Mouse (Mus musculus): ENCODE measurements at regions not wholly inside any gene's neighbourhood (a gene's known extent, or its start where the extent isn't known, plus 50 kb on each side); places are given as distances from the start of the nearest gene placed in this dataset.

- Histone ChIP-seq H3K36me3 (ENCODE audit: control insufficient read depth, insufficient read depth) (no peaks in the 10 kb centered on the region), H3K4me3 (ENCODE audit: insufficient read depth, poor library complexity, severe bottlenecking) (no peak overlapping the region), H3ac (ENCODE audit: control insufficient read depth, insufficient read length, low read depth) (no peak overlapping the region), H3K79me3 (ENCODE audit: low read depth) (no peaks in the 10 kb centered on the region), H3K27me3 (ENCODE audit: control insufficient read depth, insufficient read depth, insufficient read length) (no peaks in the 10 kb centered on the region), H3K79me2 (ENCODE audit: control insufficient read depth, insufficient read depth) (no peaks in the 10 kb centered on the region)
- TF ChIP-seq MAX (IDR thresholded peaks at IDR 0.05) = no peak
- TF ChIP-seq MYOG (IDR thresholded peaks at IDR 0.05; ENCODE audit: control insufficient read depth, extremely low read depth, insufficient read length) = no peak
- TF ChIP-seq USF1 (IDR thresholded peaks at IDR 0.05; ENCODE audit: low read depth) = no peak
- TF ChIP-seq CTCF (IDR thresholded peaks at IDR 0.05; ENCODE audit: control insufficient read depth, insufficient read depth, insufficient read length) = no peak
- no peak for TF ChIP-seq MYOD1 (IDR thresholded peaks at IDR 0.05; ENCODE audit: control insufficient read depth, insufficient read length, low read depth)
- no peak for TF ChIP-seq FOSL1 (IDR thresholded peaks at IDR 0.05; ENCODE audit: insufficient read depth, low read length, poor library complexity, severe bottlenecking)
- no peak for TF ChIP-seq CEBPB (IDR thresholded peaks at IDR 0.05; ENCODE audit: low read depth)
These were observed 209.4 kb upstream of the Hand2 start for GRCm38 (mm10) chr8:57111403-57111771.

- Histone ChIP-seq H3ac (ENCODE audit: control insufficient read depth, insufficient read length, low read depth) (no peak overlapping the region), H3K27me3 (ENCODE audit: control insufficient read depth, insufficient read depth, insufficient read length) (no peaks in the 10 kb centered on the region), H3K36me3 (ENCODE audit: control insufficient read depth, insufficient read depth) (no peaks in the 10 kb centered on the region), H3K79me2 (ENCODE audit: control insufficient read depth, insufficient read depth) (no peaks in the 10 kb centered on the region), H3K79me3 (ENCODE audit: low read depth) (no peaks in the 10 kb centered on the region), H3K4me3 (ENCODE audit: insufficient read depth, poor library complexity, severe bottlenecking) (no peak overlapping the region)
- TF ChIP-seq MYOG (IDR thresholded peaks at IDR 0.05; ENCODE audit: control insufficient read depth, extremely low read depth, insufficient read length) = no peak
- no peak for TF ChIP-seq USF1 (IDR thresholded peaks at IDR 0.05; ENCODE audit: low read depth)
- TF ChIP-seq MYOD1 (IDR thresholded peaks at IDR 0.05; ENCODE audit: control insufficient read depth, insufficient read length, low read depth) = no peak
- no peak for TF ChIP-seq FOSL1 (IDR thresholded peaks at IDR 0.05; ENCODE audit: insufficient read depth, low read length, poor library complexity, severe bottlenecking)
- TF ChIP-seq CTCF (IDR thresholded peaks at IDR 0.05; ENCODE audit: control insufficient read depth, insufficient read depth, insufficient read length) = no peak
- TF ChIP-seq MAX (IDR thresholded peaks at IDR 0.05) = no peak
- TF ChIP-seq CEBPB (IDR thresholded peaks at IDR 0.05; ENCODE audit: low read depth) = no peak
These were observed 206.9 kb upstream of the Hand2 start for GRCm38 (mm10) chr8:57113915-57114314.

GRCm38 (mm10) chr8:57115303-57115702 is 205.5 kb upstream of the Hand2 start:
- no peaks in the 10 kb centered on the region for H3K79me3 ChIP-seq (ENCODE audit: low read depth)
- no peaks in the 10 kb centered on the region for H3K79me2 ChIP-seq (ENCODE audit: control insufficient read depth, insufficient read depth)
- H3K36me3 ChIP-seq (ENCODE audit: control insufficient read depth, insufficient read depth) = no peaks in the 10 kb centered on the region
- no peaks in the 10 kb centered on the region for H3K27me3 ChIP-seq (ENCODE audit: control insufficient read depth, insufficient read depth, insufficient read length)
- no peak for TF ChIP-seq MAX (IDR thresholded peaks at IDR 0.05)
- TF ChIP-seq CTCF (IDR thresholded peaks at IDR 0.05; ENCODE audit: control insufficient read depth, insufficient read depth, insufficient read length) = no peak
- no peak for TF ChIP-seq FOSL1 (IDR thresholded peaks at IDR 0.05; ENCODE audit: insufficient read depth, low read length, poor library complexity, severe bottlenecking)
- TF ChIP-seq USF1 (IDR thresholded peaks at IDR 0.05; ENCODE audit: low read depth) = no peak
- TF ChIP-seq MYOG (IDR thresholded peaks at IDR 0.05; ENCODE audit: control insufficient read depth, extremely low read depth, insufficient read length) = no peak
- no peak for TF ChIP-seq CEBPB (IDR thresholded peaks at IDR 0.05; ENCODE audit: low read depth)
- no peak for TF ChIP-seq MYOD1 (IDR thresholded peaks at IDR 0.05; ENCODE audit: control insufficient read depth, insufficient read length, low read depth)
- H3ac ChIP-seq (ENCODE audit: control insufficient read depth, insufficient read length, low read depth) = no peak overlapping the region
- H3K4me3 ChIP-seq (ENCODE audit: insufficient read depth, poor library complexity, severe bottlenecking) = no peak overlapping the region

- H3ac ChIP-seq (ENCODE audit: control insufficient read depth, insufficient read length, low read depth) = no peak overlapping the region
- H3K36me3 ChIP-seq (ENCODE audit: control insufficient read depth, insufficient read depth) = no peaks in the 10 kb centered on the region
- no peak for TF ChIP-seq CTCF (IDR thresholded peaks at IDR 0.05; ENCODE audit: control insufficient read depth, insufficient read depth, insufficient read length)
- no peak for TF ChIP-seq MYOD1 (IDR thresholded peaks at IDR 0.05; ENCODE audit: control insufficient read depth, insufficient read length, low read depth)
- TF ChIP-seq MAX (IDR thresholded peaks at IDR 0.05) = no peak
- no peak for TF ChIP-seq MYOG (IDR thresholded peaks at IDR 0.05; ENCODE audit: control insufficient read depth, extremely low read depth, insufficient read length)
- no peak for TF ChIP-seq CEBPB (IDR thresholded peaks at IDR 0.05; ENCODE audit: low read depth)
- TF ChIP-seq FOSL1 (IDR thresholded peaks at IDR 0.05; ENCODE audit: insufficient read depth, low read length, poor library complexity, severe bottlenecking) = no peak
- no peak for TF ChIP-seq USF1 (IDR thresholded peaks at IDR 0.05; ENCODE audit: low read depth)
- no peak overlapping the region for H3K4me3 ChIP-seq (ENCODE audit: insufficient read depth, poor library complexity, severe bottlenecking)
- no peaks in the 10 kb centered on the region for H3K79me2 ChIP-seq (ENCODE audit: control insufficient read depth, insufficient read depth)
- no peaks in the 10 kb centered on the region for H3K79me3 ChIP-seq (ENCODE audit: low read depth)
- H3K27me3 ChIP-seq (ENCODE audit: control insufficient read depth, insufficient read depth, insufficient read length) = no peaks in the 10 kb centered on the region
These were observed 186.7 kb upstream of the Hand2 start for GRCm38 (mm10) chr8:57134041-57134440.

- Histone ChIP-seq H3K27me3 (ENCODE audit: control insufficient read depth, insufficient read depth, insufficient read length) (no peaks in the 10 kb centered on the region), H3K79me2 (ENCODE audit: control insufficient read depth, insufficient read depth) (no peaks in the 10 kb centered on the region), H3ac (ENCODE audit: control insufficient read depth, insufficient read length, low read depth) (no peak overlapping the region), H3K36me3 (ENCODE audit: control insufficient read depth, insufficient read depth) (no peaks in the 10 kb centered on the region), H3K4me3 (ENCODE audit: insufficient read depth, poor library complexity, severe bottlenecking) (no peak overlapping the region), H3K79me3 (ENCODE audit: low read depth) (no peaks in the 10 kb centered on the region)
- TF ChIP-seq MAX (IDR thresholded peaks at IDR 0.05) = no peak
- TF ChIP-seq MYOG (IDR thresholded peaks at IDR 0.05; ENCODE audit: control insufficient read depth, extremely low read depth, insufficient read length) = no peak
- TF ChIP-seq MYOD1 (IDR thresholded peaks at IDR 0.05; ENCODE audit: control insufficient read depth, insufficient read length, low read depth) = no peak
- no peak for TF ChIP-seq CEBPB (IDR thresholded peaks at IDR 0.05; ENCODE audit: low read depth)
- no peak for TF ChIP-seq FOSL1 (IDR thresholded peaks at IDR 0.05; ENCODE audit: insufficient read depth, low read length, poor library complexity, severe bottlenecking)
- no peak for TF ChIP-seq CTCF (IDR thresholded peaks at IDR 0.05; ENCODE audit: control insufficient read depth, insufficient read depth, insufficient read length)
- no peak for TF ChIP-seq USF1 (IDR thresholded peaks at IDR 0.05; ENCODE audit: low read depth)
These were observed 186.1 kb upstream of the Hand2 start for GRCm38 (mm10) chr8:57134726-57135125.

- no peaks in the 10 kb centered on the region for H3K79me2 ChIP-seq (ENCODE audit: control insufficient read depth, insufficient read depth)
- H3K4me3 ChIP-seq (ENCODE audit: insufficient read depth, poor library complexity, severe bottlenecking) = no peak overlapping the region
- H3K79me3 ChIP-seq (ENCODE audit: low read depth) = no peaks in the 10 kb centered on the region
- no peaks in the 10 kb centered on the region for H3K27me3 ChIP-seq (ENCODE audit: control insufficient read depth, insufficient read depth, insufficient read length)
- H3K36me3 ChIP-seq (ENCODE audit: control insufficient read depth, insufficient read depth) = no peaks in the 10 kb centered on the region
- no peak for TF ChIP-seq CEBPB (IDR thresholded peaks at IDR 0.05; ENCODE audit: low read depth)
- TF ChIP-seq CTCF (IDR thresholded peaks at IDR 0.05; ENCODE audit: control insufficient read depth, insufficient read depth, insufficient read length) = no peak
- no peak for TF ChIP-seq FOSL1 (IDR thresholded peaks at IDR 0.05; ENCODE audit: insufficient read depth, low read length, poor library complexity, severe bottlenecking)
- TF ChIP-seq MYOD1 (IDR thresholded peaks at IDR 0.05; ENCODE audit: control insufficient read depth, insufficient read length, low read depth) = no peak
- no peak for TF ChIP-seq MAX (IDR thresholded peaks at IDR 0.05)
- no peak for TF ChIP-seq USF1 (IDR thresholded peaks at IDR 0.05; ENCODE audit: low read depth)
- TF ChIP-seq MYOG (IDR thresholded peaks at IDR 0.05; ENCODE audit: control insufficient read depth, extremely low read depth, insufficient read length) = no peak
- no peak overlapping the region for H3ac ChIP-seq (ENCODE audit: control insufficient read depth, insufficient read length, low read depth)
These were observed 172.7 kb upstream of the Hand2 start for GRCm38 (mm10) chr8:57148036-57148435.
